Mouse (Mus musculus) E14TG2a.4 (cell line): Measurements from ENCODE around the gene Nelfcd.

Experiments
- CTCF ChIP-seq: conservative IDR thresholded peaks from 2 replicates; pipeline ENCODE4 v1.5.1; 2014; ENCODE audit warnings: low read length
- NANOG ChIP-seq: IDR thresholded peaks from 2 replicates; pipeline ENCODE4 v1.6.1; 2014; ENCODE audit warnings: borderline replicate concordance, low read length, mixed read lengths
- POU5F1 ChIP-seq: IDR thresholded peaks from 2 replicates; pipeline ENCODE4 v1.6.1; 2014; ENCODE audit warnings: low read length, borderline replicate concordance

DNA sequence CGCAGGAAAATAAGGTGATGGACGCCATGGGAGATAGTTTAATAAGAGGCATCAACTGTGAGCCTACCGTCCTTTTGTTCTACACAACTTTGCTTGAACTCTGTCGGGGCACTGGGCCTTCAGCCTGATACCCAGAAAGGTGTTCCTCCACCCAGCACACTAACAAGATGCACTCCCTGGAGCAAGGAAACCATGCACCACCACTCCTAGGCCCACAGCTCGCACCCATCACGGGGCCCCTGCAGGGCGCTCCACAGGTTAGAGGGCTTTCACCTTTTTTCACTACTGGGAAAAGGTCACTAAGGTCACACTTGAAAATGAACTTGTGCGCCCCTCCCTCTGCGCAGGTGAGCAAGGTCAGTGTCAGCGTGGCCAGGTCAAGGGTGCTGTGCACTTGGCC is 47.8 kb downstream of the Nelfcd start:
- no peak for TF ChIP-seq CTCF
- no peak for TF ChIP-seq NANOG
- TF ChIP-seq POU5F1, result no peak
